Mouse (Mus musculus) heart, embryonic 10.5 days (tissue): Measurements from ENCODE around the gene Gm49661. TPM values are rescaled to one million over a fixed set of nuclear protein-coding genes. Genes with fewer than 3 reads are reported as not detected.

Experiments used
- DNase-seq: peaks from one replicate; pipeline ENCODE4 v3.0.0-alpha.2; 2017; ENCODE audit warnings: low spot score
- H3K27ac ChIP-seq: fragments of 300-500 bp; sonication (generic); 2 replicates; pipeline ENCODE4 v1.5.1; 2016; ENCODE audit warnings: mild to moderate bottlenecking
- H3K27me3 ChIP-seq: fragments of 300-500 bp; sonication (generic); 2 replicates; pipeline ENCODE4 v1.6.1; 2016; ENCODE audit warnings: mild to moderate bottlenecking; ENCODE audit not compliant: poor library complexity, insufficient read depth, severe bottlenecking
- H3K36me3 ChIP-seq: fragments of 300-500 bp; sonication (generic); 2 replicates; pipeline ENCODE4 v1.6.1; 2016; ENCODE audit warnings: mild to moderate bottlenecking, moderate library complexity
- H3K4me1 ChIP-seq: fragments of 300-500 bp; sonication (generic); 2 replicates; pipeline ENCODE4 v1.6.1; 2016; ENCODE audit warnings: mild to moderate bottlenecking
- H3K4me3 ChIP-seq: fragments of 300-500 bp; sonication (generic); 2 replicates; pipeline ENCODE4 v1.5.1; 2016; ENCODE audit warnings: mild to moderate bottlenecking, moderate library complexity
- H3K9me3 ChIP-seq: fragments of 300-500 bp; sonication (generic); 2 replicates; pipeline ENCODE4 v1.6.1; 2016; ENCODE audit warnings: mild to moderate bottlenecking, moderate library complexity
- WGBS: fragments of 180-500 bp; shearing (Covaris S2); methylation state at CpG from one replicate; pipeline ENCODE4 v1.1.7; 2016; 5-methylcytosine and 5-hydroxymethylcytosine counted together
- polyA plus RNA-seq: library from polyadenylated mRNA; unstranded; fragments of >200 nt; fragmentation: Nextera tagmentation; extraction: Ambion mirVana; gene quantifications from 2 replicates; pipeline ENCODE4 v1.2.1, GENCODE M21; 2016

The Gm49661 gene
- polyA plus RNA-seq, 1 experiment from 2014 or later: not detected

- Histone ChIP-seq H3K27me3 (peaks cover 41% of the 10 kb centered on the region), H3K4me1 (peaks cover 90% of the 10 kb centered on the region), H3K36me3 (no peaks in the 10 kb centered on the region), H3K4me3 (peak overlapping the region; percentile 75), H3K27ac (peak overlapping the region; percentile 83), H3K9me3 (no peaks in the 10 kb centered on the region)
- WGBS: 33% methylated on average over 11 of the region's 11 CpGs
- DNase-seq: no peak
These were observed 11.6 kb upstream of the Gm49661 start for GRCm38 (mm10) chr8:84980622-84981358.

- Histone ChIP-seq H3K36me3 (0 out of 2 replicates have a peak, but pooled peaks cover 4% of the 10 kb centered on the region), H3K9me3 (no peaks in the 10 kb centered on the region), H3K27ac (peak overlapping the region; percentile 83), H3K4me3 (peak overlapping the region; percentile 75), H3K4me1 (peaks cover 89% of the 10 kb centered on the region), H3K27me3 (peaks cover 40% of the 10 kb centered on the region)
- WGBS: 3% methylated on average over 42 of the region's 42 CpGs
- DNase-seq: peak; percentile 96
These were observed 10.6 kb upstream of the Gm49661 start for GRCm38 (mm10) chr8:84979599-84980421.

- Histone ChIP-seq H3K36me3 (peaks cover 16% of the 10 kb centered on the region), H3K4me1 (peaks cover 77% of the 10 kb centered on the region), H3K4me3 (peak within 1 kb of the TSS; percentile 75), H3K27ac (peak within 1 kb of the TSS; percentile 90), H3K27me3 (peaks cover 36% of the 10 kb centered on the region), H3K9me3 (no peaks in the 10 kb centered on the region)
- peak; percentile 96 for DNase-seq
- WGBS: under 1% methylated on average over 63 of the region's 63 CpGs
These were observed 9.2 kb upstream of the Gm49661 start, which contains the start of gene Junb for GRCm38 (mm10) chr8:84978248-84978940. Junb (minus strand) TSS chr8:84978718.

DNA sequence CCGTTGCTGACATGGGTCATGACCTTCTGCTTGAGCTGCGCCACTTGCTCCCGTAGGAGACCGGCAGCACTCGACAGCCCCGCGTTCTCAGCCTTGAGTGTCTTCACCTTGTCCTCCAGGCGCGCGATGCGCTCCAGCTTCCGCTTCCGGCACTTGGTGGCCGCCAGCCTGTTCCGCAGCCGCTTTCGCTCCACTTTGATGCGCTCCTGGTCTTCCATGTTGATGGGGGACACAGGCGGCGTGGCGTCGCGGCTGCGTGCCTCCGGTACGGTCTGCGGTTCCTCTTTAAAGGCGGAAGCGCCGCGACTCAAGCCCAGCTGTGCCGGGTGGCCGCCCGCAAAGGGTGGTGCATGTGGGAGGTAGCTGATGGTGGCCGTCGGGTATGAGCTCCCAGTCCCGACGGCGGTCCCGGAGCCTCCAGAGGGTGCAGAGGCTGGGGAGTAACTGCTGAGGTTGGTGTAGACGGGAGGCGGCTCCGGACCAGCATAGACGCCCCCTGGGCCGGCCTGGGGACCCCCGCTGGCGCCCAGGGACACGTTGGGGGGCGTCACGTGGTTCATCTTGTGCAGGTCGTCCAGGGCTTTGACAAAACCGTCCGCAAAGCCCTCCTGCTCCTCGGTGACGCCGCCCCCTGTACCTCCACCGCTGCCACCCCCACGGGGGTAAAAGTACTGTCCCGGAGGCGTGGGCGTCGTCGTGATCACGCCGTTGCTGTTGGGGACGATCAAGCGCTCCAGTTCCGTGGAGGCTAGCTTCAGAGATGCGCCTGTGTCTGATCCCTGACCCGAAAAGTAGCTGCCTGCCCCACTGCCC is 8.4 kb upstream of the Gm49661 start:
- Histone ChIP-seq H3K4me3 (peak overlapping the region; percentile 75), H3K36me3 (peaks cover 24% of the 10 kb centered on the region), H3K27ac (peak overlapping the region; percentile 90), H3K27me3 (peaks cover 36% of the 10 kb centered on the region), H3K4me1 (peaks cover 75% of the 10 kb centered on the region), H3K9me3 (no peaks in the 10 kb centered on the region)
- WGBS: under 1% methylated on average over 70 of the region's 70 CpGs
- DNase-seq: peak; percentile 89

DNA sequence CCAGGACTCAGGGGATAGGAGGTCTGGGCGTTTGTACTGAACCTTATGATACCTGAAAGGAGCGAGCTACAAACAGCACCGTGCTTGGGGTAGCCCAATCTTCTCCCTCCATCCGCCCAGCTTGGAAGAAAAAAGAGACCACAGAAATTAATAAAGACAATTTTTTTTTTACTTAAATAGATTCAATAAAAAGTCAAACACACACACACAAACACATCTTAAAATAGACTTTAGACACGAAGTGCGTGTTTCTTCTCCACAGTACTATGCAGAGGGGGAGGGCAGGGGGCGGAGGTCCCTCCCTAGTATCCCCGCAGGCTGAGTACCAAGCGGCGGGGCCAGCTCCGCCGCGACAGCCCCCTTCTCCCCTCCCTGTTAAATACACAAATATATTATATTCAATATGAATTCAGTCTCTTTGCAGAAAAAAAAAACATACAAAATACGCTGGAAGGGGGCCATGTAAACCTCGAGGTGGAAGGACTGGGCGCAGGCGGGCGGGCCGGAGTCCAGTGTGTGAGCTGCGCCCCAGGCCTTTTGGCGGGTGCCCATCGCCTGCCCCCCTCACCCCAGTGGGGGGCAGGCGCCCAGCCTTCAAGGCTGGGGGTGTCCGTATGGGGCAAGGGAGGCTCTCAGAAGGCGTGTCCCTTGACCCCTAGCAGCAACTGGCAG is 7.7 kb upstream of the Gm49661 start:
- no peak for DNase-seq
- H3K27ac ChIP-seq: peak overlapping the region; percentile 90
- peak overlapping the region; percentile 75 for H3K4me3 ChIP-seq
- H3K36me3 ChIP-seq: peaks cover 31% of the 10 kb centered on the region
- peaks cover 67% of the 10 kb centered on the region for H3K4me1 ChIP-seq
- H3K27me3 ChIP-seq: peaks cover 30% of the 10 kb centered on the region
- WGBS: 4% methylated on average over 25 of the region's 25 CpGs
- H3K9me3 ChIP-seq: no peaks in the 10 kb centered on the region

GRCm38 (mm10) chr8:84976031-84976762 is 7.0 kb upstream of the Gm49661 start:
- H3K9me3 ChIP-seq: no peaks in the 10 kb centered on the region
- H3K27me3 ChIP-seq: peaks cover 24% of the 10 kb centered on the region
- H3K4me3 ChIP-seq: peak overlapping the region; percentile 75
- peaks cover 38% of the 10 kb centered on the region for H3K36me3 ChIP-seq
- peak overlapping the region; percentile 90 for H3K27ac ChIP-seq
- WGBS: under 1% methylated on average over 57 of the region's 61 CpGs
- DNase-seq: peak; percentile 98
- H3K4me1 ChIP-seq: peaks cover 61% of the 10 kb centered on the region

- Histone ChIP-seq H3K9me3 (no peaks in the 10 kb centered on the region), H3K27ac (peak overlapping the region; percentile 90; the same call in 1 of the 2 replicates), H3K4me1 (peaks cover 61% of the 10 kb centered on the region), H3K4me3 (peak overlapping the region; percentile 75), H3K27me3 (peaks cover 17% of the 10 kb centered on the region), H3K36me3 (peaks cover 44% of the 10 kb centered on the region)
- whole genome bisulfite sequencing: 32% methylated on average over 7 of the region's 7 CpGs
- no peak for DNase-seq
These were observed 6.2 kb upstream of the Gm49661 start for GRCm38 (mm10) chr8:84975434-84975833.

GRCm38 (mm10) chr8:84974543-84975142 is 5.4 kb upstream of the Gm49661 start:
- H3K9me3 ChIP-seq: no peaks in the 10 kb centered on the region
- H3K36me3 ChIP-seq: peaks cover 44% of the 10 kb centered on the region
- H3K4me3 ChIP-seq: no peak overlapping the region
- peaks cover 12% of the 10 kb centered on the region for H3K27me3 ChIP-seq
- 79% methylated on average over 8 of the region's 8 CpGs for WGBS
- no peak overlapping the region for H3K27ac ChIP-seq
- DNase-seq: no peak
- H3K4me1 ChIP-seq: peaks cover 56% of the 10 kb centered on the region

DNA sequence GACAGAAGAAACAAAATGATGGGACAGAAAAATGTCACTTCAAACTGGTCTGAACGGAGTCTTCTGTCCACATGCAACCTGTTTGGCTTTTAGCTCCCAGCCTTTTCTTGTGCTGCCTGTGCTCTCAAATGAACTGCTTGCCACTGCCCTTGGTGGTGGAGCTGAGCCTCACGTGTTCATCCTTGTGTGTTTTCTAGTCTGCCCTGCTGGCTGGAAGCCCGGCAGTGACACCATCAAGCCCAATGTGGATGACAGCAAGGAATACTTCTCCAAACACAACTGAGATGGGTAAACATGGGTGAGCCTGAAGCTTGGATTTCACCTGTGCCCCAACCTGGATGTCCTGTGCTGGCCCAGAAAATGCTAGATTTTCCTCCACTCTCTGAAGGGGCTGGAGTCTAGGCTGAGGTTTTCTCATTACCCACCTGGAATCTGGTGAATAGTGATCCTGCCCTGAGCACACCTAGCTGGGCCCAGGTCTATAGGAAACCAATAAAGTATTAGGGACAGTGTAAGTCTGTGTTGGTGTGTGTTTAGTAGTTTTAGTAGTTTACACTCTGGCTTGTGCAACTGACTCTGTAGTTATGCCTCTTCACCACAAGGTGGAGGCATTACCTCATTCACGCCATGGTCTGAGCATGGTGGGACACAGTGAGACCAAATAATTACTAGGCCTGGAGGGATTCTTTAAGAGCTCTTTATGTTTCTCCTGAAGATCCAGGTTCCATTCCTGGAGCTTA is 4.7 kb upstream of the Gm49661 start:
- DNase-seq: no peak

GRCm38 (mm10) chr8:84973079-84973478 is 3.8 kb upstream of the Gm49661 start:
- peaks cover 44% of the 10 kb centered on the region for H3K36me3 ChIP-seq
- peaks cover 8% of the 10 kb centered on the region for H3K27me3 ChIP-seq
- no peaks in the 10 kb centered on the region for H3K9me3 ChIP-seq
- WGBS: 78% methylated on average over 1 of the region's 1 CpGs
- H3K27ac ChIP-seq: no peak overlapping the region
- peaks cover 47% of the 10 kb centered on the region for H3K4me1 ChIP-seq
- no peak for DNase-seq
- no peak overlapping the region for H3K4me3 ChIP-seq

More for the DNA sequence above, 4.7 kb upstream of the Gm49661 start:
- 75% methylated on average over 4 of the region's 4 CpGs for WGBS
- no peak overlapping the region for H3K27ac ChIP-seq
- H3K4me1 ChIP-seq: peaks cover 49% of the 10 kb centered on the region
- H3K27me3 ChIP-seq: peaks cover 8% of the 10 kb centered on the region
- peaks cover 44% of the 10 kb centered on the region for H3K36me3 ChIP-seq
- H3K4me3 ChIP-seq: no peak overlapping the region
- no peaks in the 10 kb centered on the region for H3K9me3 ChIP-seq
